Mouse (Mus musculus) v-Abl transformed pro-B cells (cell line): ENCODE data around the gene Stom.

Experiments
- in situ Hi-C, 2 experiments: fragments of 400-800 bp; cut with MboI; formaldehyde crosslinking; loops; one replicate each; pipeline ENCODE4 v1.15.1; 2025; ENCODE audit not compliant: unreplicated experiment in 2 of 2

Stom gene

DNA sequence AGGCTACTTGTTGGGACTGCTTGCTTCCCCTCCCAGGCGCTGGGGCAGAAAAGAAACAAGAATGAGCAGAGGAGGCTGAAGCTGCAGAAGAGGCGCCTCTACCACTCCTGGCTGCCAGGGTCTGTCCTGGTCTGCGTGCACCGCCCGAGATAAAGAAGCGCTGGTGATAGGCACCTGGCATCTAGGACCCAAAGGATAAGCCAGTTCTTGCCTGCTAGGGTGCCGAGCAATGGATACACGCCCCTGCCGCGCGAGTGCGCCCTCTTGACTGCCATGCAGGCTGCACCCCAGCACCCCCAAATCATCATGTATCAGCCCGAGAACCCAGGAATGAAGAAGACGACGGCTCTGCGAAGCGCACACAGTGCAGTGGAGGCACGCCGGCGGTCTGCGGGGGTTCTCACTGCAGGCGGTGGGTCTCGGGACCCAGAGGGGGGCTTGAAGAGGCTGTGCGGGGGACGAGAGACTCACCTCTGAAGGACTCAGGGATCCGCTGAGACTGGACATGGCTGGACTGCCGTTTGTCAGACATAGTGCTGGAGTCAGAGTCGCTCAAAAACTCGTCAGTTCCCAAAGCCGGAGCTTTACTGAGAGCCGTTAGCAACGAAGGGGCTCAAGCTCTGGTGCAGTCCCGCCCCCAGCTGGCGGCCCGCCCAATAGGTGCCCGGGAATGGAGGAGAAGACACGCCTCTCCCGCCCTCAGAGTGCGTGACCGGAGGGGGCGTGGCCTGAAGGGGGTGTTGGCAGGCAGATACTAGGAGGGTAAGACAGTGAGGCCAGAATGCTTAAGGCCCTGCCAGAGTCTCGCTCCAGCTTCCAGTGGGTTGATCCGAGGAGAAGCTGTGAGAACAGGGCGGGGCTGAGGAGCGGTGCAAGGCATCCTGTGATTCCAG, at the start of gene Stom:
TSS of gene Stom (minus strand) at position 589 of the 893 bp plus-strand sequence.
- in situ Hi-C loops, result no loop called here

DNA sequence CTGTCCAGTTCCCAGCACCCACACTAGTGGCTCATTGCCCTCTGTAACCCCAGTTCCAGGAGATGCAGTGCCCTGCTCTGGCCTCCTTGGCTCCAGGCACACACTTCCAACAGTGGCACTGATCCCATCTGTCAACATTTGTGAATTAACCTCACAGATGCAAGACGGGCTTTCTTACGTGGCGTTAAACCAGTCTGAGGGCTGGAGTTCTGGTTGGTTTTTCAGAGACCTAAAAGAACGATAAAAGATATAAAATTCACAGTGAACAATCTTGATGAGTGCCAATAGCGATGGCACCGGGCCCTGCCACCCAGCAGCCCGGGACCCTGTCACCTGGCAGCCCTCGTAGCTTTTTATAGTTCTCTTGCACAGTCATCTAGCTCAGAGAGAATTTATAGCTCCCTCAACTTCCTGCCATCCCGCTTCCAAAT, 48.7 kb upstream of the Stom start:
- in situ Hi-C loops, result no loop called here

DNA sequence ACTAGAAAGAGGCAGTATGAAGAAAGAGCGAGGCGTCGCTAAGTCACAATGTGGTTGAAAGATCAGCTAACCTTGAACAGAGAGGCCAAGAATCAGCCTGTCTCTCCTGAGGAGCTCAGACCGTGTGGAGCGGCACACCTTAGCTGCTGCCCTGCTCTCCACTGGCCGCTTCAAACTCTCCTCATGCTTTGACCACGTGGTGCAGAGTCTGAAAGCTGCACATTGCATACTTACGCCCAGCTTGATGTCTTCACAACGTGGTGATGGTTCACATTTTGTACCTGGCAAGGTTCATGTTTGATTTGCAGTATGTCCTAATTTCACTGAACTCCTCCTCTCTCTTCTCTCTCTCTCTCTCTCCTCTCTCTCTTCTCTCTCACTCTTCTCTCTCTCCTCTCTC, 42.5 kb upstream of the Stom start:
- in situ Hi-C loops, result no loop called here

DNA sequence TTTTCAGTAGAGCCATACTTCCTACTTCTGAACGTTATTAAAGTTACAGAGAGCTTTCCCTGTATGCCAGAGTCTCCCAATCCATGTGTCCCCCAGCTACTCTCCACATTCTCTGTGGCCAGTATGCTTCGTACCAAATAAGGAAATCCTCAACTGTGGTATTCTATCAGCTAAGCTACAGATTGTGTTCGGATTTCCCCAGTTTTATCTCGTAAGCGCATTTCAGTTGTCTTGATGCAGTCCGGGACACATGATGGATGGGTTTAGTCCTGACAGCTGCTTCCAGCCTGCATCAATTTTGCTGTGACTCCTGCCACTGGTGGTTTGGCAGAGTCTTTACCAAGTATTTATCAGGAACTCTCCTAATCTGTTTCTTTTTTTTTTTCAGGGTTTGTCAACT, 40.8 kb upstream of the Stom start:
- in situ Hi-C loops, result no loop called here

DNA sequence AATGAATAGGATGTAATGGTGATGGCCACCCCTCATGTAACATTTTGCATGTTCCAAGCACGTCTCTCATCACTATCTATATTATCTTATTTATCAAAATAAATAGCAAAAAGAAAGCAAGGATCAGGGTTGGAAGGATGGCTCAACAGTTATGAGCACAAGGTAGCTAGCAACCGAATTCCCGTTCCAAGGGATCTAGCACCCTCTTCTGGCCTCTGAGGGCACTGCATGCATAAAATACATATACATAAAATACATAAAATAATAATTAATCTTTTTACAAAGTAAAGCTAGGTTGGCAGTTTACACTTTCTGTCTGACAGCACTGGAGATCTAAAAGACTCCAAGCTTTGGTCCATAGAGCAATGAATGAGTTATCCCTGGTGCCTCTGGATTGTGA, 36.2 kb upstream of the Stom start:
- in situ Hi-C loops, result loop anchor here (5.0 to 25.0 kb wide), 3 partner anchors 76 to 161 kb away; partner anchors contain the start of gene Rab14 (in 2 of the 2)

DNA sequence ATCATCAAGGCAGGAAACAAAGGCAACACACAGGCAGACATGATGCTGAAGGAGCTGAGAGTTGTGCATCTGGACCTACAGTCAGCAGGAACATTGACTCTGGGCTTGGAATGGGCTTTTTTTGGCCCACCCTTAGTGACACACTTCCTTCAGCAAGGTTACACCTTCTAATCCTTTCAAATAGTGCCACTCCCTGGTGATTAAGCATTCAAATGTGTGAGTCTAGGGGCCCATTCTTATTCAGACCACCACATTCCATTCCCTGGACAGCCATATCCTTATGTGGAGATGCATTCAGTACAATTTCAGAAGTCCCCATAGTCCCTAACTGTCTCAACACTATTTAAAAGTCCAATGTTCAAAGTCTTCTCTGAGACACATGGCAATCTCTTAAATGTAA, 33.9 kb upstream of the Stom start:
- in situ Hi-C loops, result loop anchor here (5.0 to 25.0 kb wide), 3 partner anchors 73 to 158 kb away; partner anchors contain the start of gene Rab14 (in 2 of the 2)

DNA sequence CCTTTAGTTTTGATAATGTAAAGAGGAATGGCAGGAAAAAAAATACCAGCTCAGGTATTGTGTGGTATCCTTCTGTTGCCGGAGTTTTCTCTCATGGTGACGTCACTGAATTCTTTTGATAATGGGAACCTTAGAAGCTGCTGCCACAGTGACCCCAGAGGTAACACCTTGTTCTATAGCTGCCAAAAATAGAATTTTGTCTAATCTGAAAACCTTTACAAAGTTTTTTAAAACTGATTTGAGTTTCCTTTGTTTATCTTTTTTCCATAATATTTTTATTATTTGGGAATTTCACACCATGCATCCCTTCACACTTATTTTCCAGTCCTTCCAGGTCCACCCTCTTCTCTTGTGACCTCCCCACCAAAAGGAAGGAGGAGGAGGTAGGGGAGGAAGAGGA, 30.9 kb upstream of the Stom start, which contains the start of gene 4930568D16Rik:
TSS of gene 4930568D16Rik (minus strand) at position 101 of the 400 bp plus-strand sequence.
- in situ Hi-C loops, result loop anchor here (25.0 kb wide), 1 partner anchor 155 kb away; the partner anchor contains the start of gene Rab14 (in 2 of the 2)

DNA sequence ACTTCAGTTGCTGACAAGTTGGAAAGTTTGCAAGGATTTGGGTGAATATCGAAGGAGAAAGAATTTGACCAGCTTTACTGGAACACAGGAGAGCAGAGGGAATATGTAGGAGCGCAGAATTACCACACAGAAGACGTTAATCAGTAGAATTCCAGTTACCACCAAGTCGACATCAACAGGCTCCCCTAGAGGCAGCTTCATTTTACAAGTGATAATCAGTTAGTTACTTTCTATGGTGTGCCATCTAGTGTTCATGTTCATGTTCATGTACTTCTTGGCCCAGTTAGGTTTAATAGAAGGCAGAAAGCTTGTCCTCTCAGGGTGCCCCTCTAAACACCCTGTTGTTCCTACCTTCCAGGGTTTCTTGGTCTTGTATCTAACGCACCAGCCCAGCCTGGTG, 12.4 kb upstream of the Stom start:
- in situ Hi-C loops, result loop anchor here (5.0 to 10.0 kb wide), 2 partner anchors 52 to 54 kb away; no protein-coding TSS in a partner anchor

DNA sequence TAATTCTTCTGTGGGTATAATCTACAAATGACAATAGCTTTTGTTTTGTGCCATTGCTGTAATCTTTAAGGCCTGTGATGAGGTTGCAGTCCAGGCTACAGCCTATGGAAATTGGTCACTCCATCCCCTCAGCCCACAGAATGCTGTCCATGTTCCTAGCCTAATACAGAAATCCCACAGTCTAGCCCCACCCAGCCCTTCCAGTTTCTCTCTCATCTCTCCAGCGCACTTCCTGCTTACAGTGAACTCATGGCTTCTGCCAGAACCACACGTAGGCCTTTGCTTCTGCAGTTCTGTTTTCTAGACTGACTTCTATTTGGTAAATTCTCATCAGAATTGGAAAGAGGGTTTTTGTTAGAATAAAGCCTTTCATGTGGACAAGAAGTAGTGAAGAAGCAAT, 9.2 kb upstream of the Stom start:
- in situ Hi-C loops, result loop anchor here (5.0 to 10.0 kb wide), 2 partner anchors 49 to 51 kb away; no protein-coding TSS in a partner anchor

DNA sequence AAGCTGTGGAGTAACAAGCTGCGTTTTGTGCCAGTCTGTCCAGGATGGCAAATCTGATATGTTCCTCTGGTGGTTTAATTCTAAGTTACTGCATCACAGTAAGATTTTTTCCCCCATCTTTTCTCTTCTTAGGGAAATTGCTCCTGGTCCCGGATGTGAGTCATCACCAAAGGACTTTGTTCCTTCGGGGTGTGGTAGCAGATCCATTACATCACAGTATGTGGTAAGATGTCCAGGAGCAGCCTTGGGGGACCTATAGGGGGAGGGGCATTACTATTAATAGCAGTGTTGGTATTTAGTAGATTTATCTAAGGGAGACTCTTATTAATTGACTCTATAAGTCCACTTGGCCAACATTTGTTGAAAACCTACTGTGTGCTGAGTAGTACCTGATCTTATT, 5.8 kb upstream of the Stom start:
- in situ Hi-C loops, result loop anchor here in 1 of 2 experiments (10.0 kb wide), 1 partner anchor 48 kb away; no protein-coding TSS in a partner anchor

DNA sequence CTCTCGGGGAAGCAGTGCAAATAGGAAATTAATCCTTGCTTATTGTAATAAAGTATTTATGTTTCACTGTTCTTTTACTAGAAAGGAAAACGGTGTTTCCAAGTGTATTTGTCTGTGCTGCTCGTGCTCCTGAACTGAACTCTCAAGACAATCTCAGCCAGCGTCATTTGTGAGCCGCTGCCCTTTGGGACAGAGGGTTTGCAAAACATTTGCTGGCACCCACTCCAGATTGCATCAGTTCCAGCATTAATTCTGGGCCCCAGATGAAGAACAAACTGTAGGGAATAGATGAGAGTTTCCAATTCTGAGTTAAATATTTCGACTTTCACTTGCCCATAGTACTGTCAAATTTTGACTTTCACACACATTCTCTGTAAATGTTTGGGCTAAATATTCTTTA, 1.9 kb upstream of the Stom start:
- in situ Hi-C loops, result no loop called here

DNA sequence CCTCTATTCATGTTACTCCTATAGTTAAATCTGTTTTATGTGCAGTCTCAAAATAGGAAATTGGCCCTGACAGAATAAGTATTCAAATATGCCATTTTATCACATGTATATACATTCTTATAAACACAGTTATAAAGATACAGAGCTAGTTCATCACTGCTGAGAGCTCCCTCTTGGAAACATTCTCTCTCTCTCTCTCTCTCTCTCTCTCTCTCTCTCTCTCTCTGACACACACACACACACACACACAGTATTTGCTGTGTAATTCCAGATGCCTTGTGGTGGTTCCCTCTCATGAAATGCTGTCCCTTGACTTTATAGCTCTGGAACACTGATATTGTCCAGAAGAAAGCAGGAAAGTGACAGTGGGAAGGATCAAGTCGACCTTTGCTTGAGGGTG, 1.3 kb upstream of the Stom start:
- in situ Hi-C loops, result no loop called here

DNA sequence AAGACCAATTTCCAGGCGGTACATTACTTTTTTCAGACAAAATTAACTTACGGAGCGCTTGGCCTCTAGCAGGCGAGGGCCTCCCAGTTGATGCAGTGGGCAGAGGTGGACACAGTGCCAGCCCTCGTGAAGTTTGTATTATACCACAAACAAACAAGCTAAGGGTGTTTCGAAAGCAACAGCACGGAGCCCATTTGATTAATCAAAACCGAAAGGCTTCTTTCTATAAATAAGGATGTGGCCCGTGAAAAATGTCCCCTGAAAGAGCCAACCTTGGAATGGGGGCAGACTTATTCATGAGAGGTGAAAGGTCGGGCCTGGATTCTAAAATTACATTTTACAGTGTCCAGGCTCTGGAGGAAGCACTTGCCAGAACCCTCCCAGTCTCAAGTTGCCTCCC, 643 bp upstream of the Stom start:
- in situ Hi-C loops, result no loop called here

DNA sequence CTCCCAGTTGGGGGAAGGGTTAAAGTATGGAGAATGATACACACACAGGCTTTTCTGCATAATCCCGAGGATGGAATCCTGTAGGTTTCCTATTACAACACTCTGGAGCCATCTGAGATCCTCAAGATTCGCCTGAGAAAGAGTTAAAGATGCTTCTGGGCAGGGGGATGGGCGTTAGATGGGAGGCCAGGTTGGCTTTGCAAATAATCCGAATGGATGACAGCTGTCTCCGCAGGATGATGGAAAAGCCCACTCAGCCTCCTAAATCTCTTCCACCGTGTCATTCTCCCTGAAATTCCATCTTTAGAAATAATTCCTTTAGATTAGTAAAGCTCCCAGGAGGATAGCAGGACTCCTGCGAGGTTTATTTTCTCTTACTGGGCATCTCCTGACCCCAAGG, 1.2 kb downstream of the Stom start:
- in situ Hi-C loops, result no loop called here

DNA sequence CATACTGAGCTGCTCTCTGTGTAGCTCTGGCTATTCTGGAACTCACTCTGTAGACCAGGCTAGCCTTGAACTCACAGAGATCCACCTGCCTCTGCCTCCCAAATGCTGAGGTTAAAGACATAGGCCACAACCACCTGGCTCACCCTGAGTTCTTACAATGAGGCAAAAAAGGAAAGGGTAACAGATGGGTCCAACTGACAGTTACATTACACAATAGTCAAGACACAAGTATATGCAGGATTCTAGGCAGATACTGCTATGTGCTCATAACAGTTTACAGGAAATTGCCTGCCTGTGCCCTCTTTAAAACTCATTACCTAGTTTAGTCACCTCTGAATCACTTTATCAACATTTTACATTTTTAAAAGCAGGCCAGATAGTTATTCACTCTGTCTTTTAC, 3.1 kb downstream of the Stom start:
- in situ Hi-C loops, result no loop called here

DNA sequence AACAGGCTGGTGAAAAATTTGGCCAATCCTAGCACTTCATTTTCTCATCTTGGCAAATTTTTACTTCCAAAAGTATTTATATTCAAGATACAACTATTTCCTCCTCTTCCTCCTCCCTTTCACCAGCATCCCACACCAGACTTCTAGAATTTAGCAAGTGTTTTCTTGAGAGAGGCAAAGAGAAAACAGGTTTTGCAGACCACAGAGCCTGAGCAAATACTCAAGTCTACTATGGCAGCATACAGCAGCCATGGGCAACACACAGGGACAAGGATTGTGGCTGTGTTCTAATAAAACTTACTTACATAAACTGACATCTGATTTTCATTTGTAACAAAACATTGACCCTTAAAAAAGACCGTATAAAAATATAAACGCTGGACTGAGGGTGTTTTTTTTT, 5.6 kb downstream of the Stom start:
- in situ Hi-C loops, result no loop called here

DNA sequence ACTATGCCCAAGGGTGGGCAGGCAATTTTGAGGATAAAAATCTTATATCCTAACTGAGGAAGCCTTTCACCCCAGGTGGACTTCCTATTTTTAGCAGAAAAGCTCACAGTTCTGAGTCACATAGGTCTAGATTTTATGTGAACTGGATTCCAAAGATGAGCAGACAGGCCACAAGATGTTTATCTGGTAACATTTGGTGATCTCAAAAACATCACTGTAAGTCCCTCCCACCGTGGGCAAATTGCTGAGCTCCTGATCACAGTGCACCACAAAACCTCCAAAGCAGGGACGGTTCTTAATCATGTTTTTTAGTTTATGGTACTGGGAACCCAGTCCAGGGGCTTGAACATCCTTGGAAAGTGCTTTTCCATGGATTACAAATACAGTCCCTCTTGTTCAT, 7.7 kb downstream of the Stom start:
- in situ Hi-C loops, result no loop called here

DNA sequence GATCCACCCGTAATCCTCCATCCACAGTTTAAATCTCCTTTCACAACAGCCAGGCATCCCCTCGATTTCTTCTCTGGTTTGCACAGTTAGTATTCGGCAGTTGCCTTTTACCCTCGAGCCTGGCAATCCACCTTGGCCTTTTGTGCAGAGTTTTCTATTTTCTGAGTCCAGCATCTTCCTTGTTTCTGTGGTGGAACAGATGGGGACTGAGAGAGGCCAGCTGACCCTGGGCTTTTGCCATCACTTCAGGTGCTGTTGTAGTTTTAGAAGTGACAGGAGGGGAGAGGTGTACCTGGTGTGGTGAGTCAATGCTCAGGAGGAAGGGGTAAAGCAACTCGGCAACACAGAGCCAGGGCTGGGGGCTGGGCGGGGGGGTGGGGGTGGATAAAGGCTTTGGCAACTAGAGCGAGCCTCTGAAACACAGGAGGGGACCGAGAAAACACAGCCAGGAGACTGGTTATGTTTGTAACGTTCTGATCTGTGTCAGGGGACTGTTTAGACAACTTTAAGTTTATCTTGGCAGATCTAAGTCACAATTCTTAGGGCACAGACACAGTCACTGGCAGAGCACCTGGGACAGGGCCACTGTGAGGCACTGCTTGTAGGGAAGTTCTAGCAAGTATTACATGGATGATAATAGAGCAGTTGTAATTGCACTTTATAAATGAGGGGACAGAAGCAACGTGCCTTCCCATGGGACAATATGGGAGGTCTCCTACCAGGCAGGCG, 8.5 kb downstream of the Stom start:
- in situ Hi-C loops, result no loop called here

DNA sequence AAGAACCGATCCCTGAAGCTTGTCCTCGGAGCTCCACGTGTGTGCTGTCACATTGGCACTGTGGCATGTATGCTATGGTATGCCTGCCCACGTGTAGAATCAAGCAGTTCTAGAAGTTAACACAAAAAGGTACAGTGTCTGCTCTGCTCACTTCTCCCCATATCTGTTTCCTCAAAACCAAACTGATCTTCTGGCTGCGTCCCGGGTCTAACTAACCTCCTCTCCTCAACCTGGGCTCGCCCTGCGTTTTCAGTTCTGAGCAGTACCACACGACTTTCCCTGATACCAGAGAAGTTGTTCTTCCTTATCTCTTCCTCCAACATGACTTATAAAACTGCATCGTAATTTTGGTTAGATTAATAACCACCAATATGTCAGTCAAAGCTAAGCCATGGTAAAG, 9.2 kb downstream of the Stom start:
- in situ Hi-C loops, result no loop called here

DNA sequence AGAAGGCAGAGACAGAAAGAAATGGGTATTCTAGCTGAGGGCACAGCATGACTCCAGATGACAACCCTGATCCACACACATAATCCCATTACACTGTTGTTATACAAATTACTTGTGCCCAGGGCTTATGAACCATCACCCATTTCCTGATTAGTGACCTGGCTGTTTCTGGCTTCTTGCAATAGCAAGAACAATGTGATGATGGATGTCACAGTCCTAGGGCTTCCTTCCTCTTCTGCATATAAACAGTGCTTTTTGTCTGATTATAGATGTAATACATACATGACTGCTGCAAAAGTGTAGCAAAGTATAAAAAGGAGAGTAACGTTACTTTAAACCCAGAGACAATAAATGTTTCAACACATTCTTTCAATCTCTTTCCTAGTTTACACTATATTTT, 9.8 kb downstream of the Stom start:
- in situ Hi-C loops, result no loop called here

DNA sequence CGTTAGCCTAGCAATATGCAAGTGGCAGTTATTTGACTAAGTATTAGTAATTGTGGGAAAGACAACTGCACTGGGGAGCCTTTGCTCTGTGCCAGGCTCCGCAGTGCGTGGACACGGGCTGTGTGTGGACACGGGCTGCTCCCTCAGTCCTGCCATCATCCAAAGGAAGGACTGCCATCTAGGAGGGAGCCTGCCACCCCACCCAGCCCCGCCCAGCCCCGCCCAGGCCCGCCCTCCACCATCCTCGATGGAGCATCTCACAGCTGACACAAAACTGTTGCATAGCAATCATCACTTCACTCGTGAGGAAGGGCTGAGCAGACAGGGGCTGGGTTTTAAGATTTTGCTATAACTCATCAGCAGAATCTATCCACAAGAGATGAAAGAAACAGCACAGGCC, 10.8 kb downstream of the Stom start:
- in situ Hi-C loops, result no loop called here
